ENCODE assay signal across 26 mouse cellular contexts in genomic region chr14:20658902-20659301, GRCm38 (mm10). TPM values are rescaled to one million over a fixed set of nuclear protein-coding genes. Genes with fewer than 3 reads are reported as not detected.
"Had no signal": no experiment of that assay in that cellular context is flagged by ENCODE, and none has a peak within 500 bp of the region (broad histone marks: within the 10 kb centered on the region; RNA-seq: fewer than 3 reads in every experiment).

No protein-coding gene starts in this region.

- ATAC-seq: forebrain, embryonic 15.5 days; forebrain, postnatal 0 days; hindbrain, embryonic 16.5 days; inflammation-experienced regulatory T-cells, adult 6 months; intestine, embryonic 15.5 days; intestine, postnatal 0 days; liver, postnatal 0 days had no signal

- DNase-seq: gastrocnemius, postnatal 14 days; gastrocnemius, postnatal 36 days; kidney, adult 18-20 months; liver; liver, embryonic 13.5 days; liver, postnatal 0 days had no signal

- H3K4me2 ChIP-seq: forebrain, embryonic 15.5 days; heart, embryonic 11.5 days; hindbrain, embryonic 12.5 days; hindbrain, embryonic 14.5 days; intestine, embryonic 15.5 days; limb, embryonic 12.5 days; liver, embryonic 11.5 days; liver, embryonic 13.5 days; liver, embryonic 15.5 days had no signal

- H3K9me3 ChIP-seq: forebrain, embryonic 15.5 days; hindbrain, embryonic 10.5 days; hindbrain, embryonic 12.5 days; intestine, embryonic 15.5 days; limb, embryonic 10.5 days; limb, embryonic 12.5 days; liver, embryonic 13.5 days; liver, embryonic 15.5 days had no signal

- H3K9ac ChIP-seq: forebrain, embryonic 15.5 days; forebrain, postnatal 0 days; hindbrain, embryonic 12.5 days; hindbrain, embryonic 14.5 days; intestine, embryonic 15.5 days; limb, embryonic 12.5 days; liver, embryonic 13.5 days; liver, embryonic 15.5 days; liver, postnatal 0 days had no signal

- H3K27ac ChIP-seq: forebrain, embryonic 15.5 days; hindbrain, embryonic 10.5 days; hindbrain, embryonic 12.5 days; hindbrain, embryonic 14.5 days; intestine, embryonic 15.5 days; layer of hippocampus, adult 2 months; left cerebral cortex, adult 2 months; limb, embryonic 10.5 days; limb, embryonic 12.5 days; liver, embryonic 13.5 days; liver, embryonic 15.5 days had no signal

- H3K4me3 ChIP-seq: forebrain, embryonic 15.5 days; hindbrain, embryonic 10.5 days; hindbrain, embryonic 12.5 days; intestine, embryonic 15.5 days; layer of hippocampus, adult 2 months; left cerebral cortex, adult 2 months; limb, embryonic 10.5 days; limb, embryonic 12.5 days; liver, embryonic 13.5 days; liver, embryonic 15.5 days had no signal

- H3K36me3 ChIP-seq: forebrain, embryonic 15.5 days; hindbrain, embryonic 10.5 days; hindbrain, embryonic 12.5 days; intestine, embryonic 15.5 days; limb, embryonic 10.5 days; limb, embryonic 12.5 days; liver, embryonic 13.5 days; liver, embryonic 15.5 days had no signal

RNA-seq across cellular contexts. Expression of gene Myoz1, which starts 2.6 kb away (rescaled TPM):
- total RNA-seq: granulocyte monocyte progenitor cell, adult 5-6 weeks; layer of hippocampus, adult 2 months; layer of hippocampus, postnatal 25 days; left cerebral cortex, adult 2 months; left cerebral cortex, postnatal 14 days; left cerebral cortex, postnatal 36 days had no signal
- polyA plus RNA-seq: forebrain, embryonic 15.5 days; hindbrain, embryonic 14.5 days; inflammation-experienced regulatory T-cells, adult 6 months; intestine, postnatal 0 days had no signal

RNA-seq across cellular contexts. Expression of gene Synpo2l, which starts 9.3 kb away (rescaled TPM):
- polyA plus RNA-seq: inflammation-experienced regulatory T-cells, adult 6 months had no signal
